Mouse (Mus musculus) spleen, adult 18-20 months (tissue): ENCODE data around the gene Sergef.

Source experiments
- DNase-seq, 2 experiments: peaks; one replicate each; pipeline ENCODE4 v3.0.0; 2022; ENCODE audit warnings: mixed read lengths in 2 of 2

Gene Sergef

GRCm38 (mm10) chr7:46443163-46443562, 196.4 kb downstream of the Sergef start:
- no peak for DNase-seq

GRCm38 (mm10) chr7:46438537-46439141, 201.0 kb downstream of the Sergef start:
- DNase-seq: no peak

GRCm38 (mm10) chr7:46435833-46436232, 203.8 kb downstream of the Sergef start:
- DNase-seq: no peak

- no peak for DNase-seq
These were observed 205.7 kb downstream of the Sergef start for GRCm38 (mm10) chr7:46433874-46434273.

GRCm38 (mm10) chr7:46425012-46425411, 214.6 kb downstream of the Sergef start:
- no peak for DNase-seq

GRCm38 (mm10) chr7:46423951-46424350, 215.7 kb downstream of the Sergef start:
- DNase-seq: no peak

GRCm38 (mm10) chr7:46422764-46423412, 216.7 kb downstream of the Sergef start:
- DNase-seq: peak; percentile 57 to 76

- no peak for DNase-seq
These were observed 217.4 kb downstream of the Sergef start for GRCm38 (mm10) chr7:46422052-46422763.

- DNase-seq: no peak
These were observed 218.1 kb downstream of the Sergef start for GRCm38 (mm10) chr7:46421535-46421934.

GRCm38 (mm10) chr7:46418102-46418622, 221.4 kb downstream of the Sergef start:
- no peak for DNase-seq

GRCm38 (mm10) chr7:46417467-46417866, 222.1 kb downstream of the Sergef start:
- no peak for DNase-seq

GRCm38 (mm10) chr7:46415818-46416425, 223.7 kb downstream of the Sergef start:
- no peak for DNase-seq

GRCm38 (mm10) chr7:46413959-46414725, 225.5 kb downstream of the Sergef start:
- DNase-seq: no peak

- DNase-seq: no peak
These were observed 226.8 kb downstream of the Sergef start for GRCm38 (mm10) chr7:46412823-46413222.

- no peak for DNase-seq
These were observed 228.9 kb downstream of the Sergef start for GRCm38 (mm10) chr7:46410727-46411126.

GRCm38 (mm10) chr7:46409204-46409789, 230.3 kb downstream of the Sergef start:
- DNase-seq: peak; percentile 62 to 69

- no peak for DNase-seq
These were observed 231.0 kb downstream of the Sergef start for GRCm38 (mm10) chr7:46408606-46409005.

- DNase-seq: no peak
These were observed 234.9 kb downstream of the Sergef start for GRCm38 (mm10) chr7:46404756-46405155.

GRCm38 (mm10) chr7:46403616-46404485, 235.8 kb downstream of the Sergef start:
- no peak for DNase-seq

- DNase-seq: no peak
These were observed 238.0 kb downstream of the Sergef start for GRCm38 (mm10) chr7:46401371-46402180.
